Mouse (Mus musculus): ENCODE measurements at regions not wholly inside any gene's neighbourhood (a gene's known extent, or its start where the extent isn't known, plus 50 kb on each side); places are given as distances from the start of the nearest gene placed in this dataset.
A peak's percentile ranks its signal among the peaks of the same experiment; 100 is the strongest.

DNA sequence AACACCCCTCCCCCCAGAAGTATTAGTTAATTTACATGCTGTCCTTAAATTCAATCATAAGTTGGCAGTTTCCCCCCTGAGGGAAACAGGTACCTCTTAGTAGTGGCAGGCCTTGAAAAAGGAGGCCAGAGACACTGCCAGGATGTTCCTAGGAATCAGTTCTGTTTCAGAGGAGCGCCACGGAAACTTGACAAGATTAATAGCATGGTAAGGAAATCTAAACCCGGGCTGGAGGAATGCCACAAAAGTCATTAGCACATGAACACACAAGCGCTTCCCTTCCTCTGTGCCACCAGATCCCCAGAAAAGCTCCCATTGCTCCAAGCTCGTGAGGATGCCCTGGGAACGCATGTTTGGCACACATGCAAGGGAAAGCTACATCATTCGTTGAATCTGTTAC, 59.4 kb upstream of the Neo1 start:
- no peaks in the 10 kb centered on the region for H3K36me3 ChIP-seq
- no peak overlapping the region for H3K4me3 ChIP-seq
- 75% methylated on average over 7 of the region's 7 CpGs for WGBS
- peaks cover 15% of the 10 kb centered on the region for H3K4me1 ChIP-seq
- no peaks in the 10 kb centered on the region for H3K27me3 ChIP-seq
- no peak overlapping the region for H3K4me2 ChIP-seq
- no peak overlapping the region for H3K27ac ChIP-seq
- no peak overlapping the region for H3K9ac ChIP-seq
- H3K9me3 ChIP-seq: no peaks in the 10 kb centered on the region
- ATAC-seq (ENCODE audit: insufficient number of reproducible peaks, low FRiP score, low TSS enrichment, low read depth): no peak

DNA sequence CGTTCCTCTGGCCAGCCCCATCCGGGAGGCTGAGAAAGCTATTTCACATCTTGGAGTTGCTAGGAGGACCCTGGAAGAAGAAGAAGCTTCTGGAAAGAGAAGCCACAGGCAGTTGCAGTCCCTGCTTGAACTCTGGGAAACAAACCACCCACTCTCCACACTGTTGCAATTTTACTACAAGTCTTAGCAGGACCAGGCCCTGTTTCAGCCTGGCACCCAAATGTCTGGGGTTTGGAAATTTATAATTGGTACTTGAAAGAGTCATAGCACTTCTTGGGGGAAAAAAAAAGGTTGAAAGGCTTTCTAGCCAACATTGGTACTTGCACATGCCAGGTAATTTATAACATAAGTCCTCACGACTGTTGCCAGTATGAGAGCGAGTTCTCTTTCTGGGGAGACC, 57.9 kb upstream of the Neo1 start:
- Histone ChIP-seq H3K9ac (no peak overlapping the region), H3K4me3 (no peak overlapping the region), H3K4me2 (no peak overlapping the region), H3K9me3 (no peaks in the 10 kb centered on the region), H3K27me3 (no peaks in the 10 kb centered on the region), H3K36me3 (no peaks in the 10 kb centered on the region), H3K4me1 (peaks cover 15% of the 10 kb centered on the region), H3K27ac (peak overlapping the region; percentile 57)
- WGBS: 36% methylated on average over 4 of the region's 4 CpGs
- no peak for ATAC-seq (ENCODE audit: insufficient number of reproducible peaks, low FRiP score, low TSS enrichment, low read depth)

DNA sequence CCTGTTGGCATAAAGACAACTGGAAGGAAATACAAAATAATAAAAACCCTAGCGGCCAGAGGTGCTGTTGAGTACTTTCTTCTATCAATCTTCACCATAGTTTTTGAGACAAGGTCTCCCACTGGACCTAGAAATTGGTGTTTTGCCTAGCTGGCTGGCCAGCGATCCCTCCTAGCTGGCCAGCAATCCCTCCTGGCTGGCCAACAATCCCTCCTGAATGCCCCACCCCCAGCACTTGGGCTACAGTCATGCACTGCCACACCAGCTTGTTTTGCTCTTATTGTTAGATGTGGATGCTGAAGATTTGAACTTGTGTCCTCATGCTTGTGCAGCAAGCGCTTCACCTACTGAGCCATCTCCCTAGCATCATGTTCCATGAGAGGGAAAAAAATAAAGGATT, 54.9 kb upstream of the Neo1 start:
- H3K4me1 ChIP-seq: peaks cover 22% of the 10 kb centered on the region
- ATAC-seq (ENCODE audit: insufficient number of reproducible peaks, low FRiP score, low TSS enrichment, low read depth): no peak
- H3K4me2 ChIP-seq: no peak overlapping the region
- WGBS: 89% methylated on average over 3 of the region's 3 CpGs
- H3K36me3 ChIP-seq: no peaks in the 10 kb centered on the region
- H3K4me3 ChIP-seq: no peak overlapping the region
- no peaks in the 10 kb centered on the region for H3K27me3 ChIP-seq
- H3K27ac ChIP-seq: no peak overlapping the region
- H3K9me3 ChIP-seq: no peaks in the 10 kb centered on the region
- no peak overlapping the region for H3K9ac ChIP-seq

DNA sequence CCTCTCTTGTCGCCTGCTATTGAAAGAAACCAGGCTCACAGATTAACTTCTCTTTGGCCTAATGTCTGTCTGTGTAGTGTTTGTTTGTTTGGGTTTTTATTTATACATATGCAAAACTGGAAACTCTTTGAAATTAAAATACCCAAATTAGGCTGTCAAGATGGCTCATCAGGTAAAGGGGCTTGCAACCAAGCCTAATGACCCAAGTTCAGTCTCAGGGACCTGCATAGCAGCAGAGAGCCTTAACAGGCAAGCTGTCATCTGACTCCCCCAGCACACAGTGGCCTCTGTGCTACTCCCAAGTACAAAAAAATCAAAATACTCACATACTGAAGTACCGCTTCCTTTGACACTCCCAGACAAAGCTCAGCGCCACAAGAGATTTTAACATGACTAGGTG, 51.5 kb upstream of the Neo1 start:
- Histone ChIP-seq H3K4me2 (no peak overlapping the region), H3K27me3 (no peaks in the 10 kb centered on the region), H3K9me3 (no peaks in the 10 kb centered on the region), H3K36me3 (no peaks in the 10 kb centered on the region), H3K9ac (no peak overlapping the region), H3K4me1 (peaks cover 13% of the 10 kb centered on the region; the same call in 1 of the 2 replicates), H3K27ac (no peak overlapping the region), H3K4me3 (no peak overlapping the region)
- WGBS: 70% methylated on average over 3 of the region's 3 CpGs
- ATAC-seq (ENCODE audit: insufficient number of reproducible peaks, low FRiP score, low TSS enrichment, low read depth): no peak

DNA sequence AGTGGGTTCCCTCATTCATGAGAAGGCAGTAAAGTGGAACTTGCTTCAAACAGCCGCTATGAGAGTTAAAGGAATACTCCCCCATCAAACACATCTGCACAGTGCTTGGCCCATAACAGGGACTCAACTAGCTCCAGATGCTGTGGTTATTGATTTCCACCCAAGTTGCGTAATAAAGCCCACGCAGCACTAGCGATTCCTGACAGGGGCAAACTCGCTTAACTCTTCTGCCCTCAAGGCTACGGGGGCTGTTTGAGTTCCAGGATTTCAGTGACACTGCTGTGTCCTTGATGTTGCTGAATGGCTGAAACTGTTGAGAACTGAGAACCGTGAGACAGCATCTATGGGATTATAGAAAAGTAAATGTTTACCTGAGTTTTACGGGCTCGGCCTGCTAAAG, 50.9 kb upstream of the Neo1 start:
- Histone ChIP-seq H3K4me3 (no peak overlapping the region), H3K4me1 (peaks cover 13% of the 10 kb centered on the region; the same call in 1 of the 2 replicates), H3K9ac (no peak overlapping the region), H3K36me3 (no peaks in the 10 kb centered on the region), H3K4me2 (peak overlapping the region; percentile 10; the same call in 1 of the 2 replicates), H3K27me3 (no peaks in the 10 kb centered on the region), H3K27ac (0 out of 2 replicates have a peak overlapping the region, but pooled peaks have one; percentile 5), H3K9me3 (no peaks in the 10 kb centered on the region)
- 28% methylated on average over 9 of the region's 9 CpGs for WGBS
- no peak for ATAC-seq (ENCODE audit: insufficient number of reproducible peaks, low FRiP score, low TSS enrichment, low read depth)

DNA sequence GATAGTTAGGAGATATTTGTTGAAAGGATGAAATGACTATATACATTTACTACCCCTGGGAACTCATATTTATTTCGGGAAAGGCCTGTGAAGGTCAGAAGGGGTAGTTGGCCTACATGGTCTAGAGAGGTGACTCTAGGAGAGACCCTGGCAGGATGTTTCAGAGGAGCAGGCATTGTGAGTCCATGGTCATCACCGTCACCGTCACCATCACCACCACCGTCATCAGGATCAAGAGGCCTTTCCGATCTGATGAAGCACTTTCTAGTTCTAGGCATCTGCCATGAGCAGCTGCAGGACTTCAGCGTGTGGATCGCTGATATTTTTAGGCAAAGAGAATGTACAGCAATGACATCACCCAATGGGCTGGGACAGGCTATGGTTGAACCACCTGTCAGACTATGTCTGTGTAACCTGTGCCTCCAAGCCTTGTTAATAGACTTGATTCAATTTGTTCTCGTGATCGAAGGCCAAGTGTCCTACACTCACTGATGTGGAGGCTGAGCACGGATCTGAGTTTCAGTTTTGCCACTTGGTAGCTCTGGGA, 50.4 kb upstream of the Neo1 start:
- H3K36me3 ChIP-seq: no peaks in the 10 kb centered on the region
- WGBS: 72% methylated on average over 10 of the region's 10 CpGs
- 0 out of 2 replicates have a peak overlapping the region, but pooled peaks have one; percentile 5 for H3K27ac ChIP-seq
- H3K4me2 ChIP-seq: peak overlapping the region; percentile 10; the same call in 1 of the 2 replicates
- ATAC-seq (ENCODE audit: insufficient number of reproducible peaks, low FRiP score, low TSS enrichment, low read depth): no peak
- no peaks in the 10 kb centered on the region for H3K27me3 ChIP-seq
- no peaks in the 10 kb centered on the region for H3K9me3 ChIP-seq
- H3K9ac ChIP-seq: no peak overlapping the region
- H3K4me3 ChIP-seq: no peak overlapping the region
- peaks cover 13% of the 10 kb centered on the region; the same call in 1 of the 2 replicates for H3K4me1 ChIP-seq

All from limb, embryonic 15.5 days (tissue).